Mouse (Mus musculus) cerebellum, adult 9-10 months (tissue): Measurements from ENCODE around the gene 9130213A22Rik.

Experiments
- DNase-seq: peaks from one replicate; pipeline ENCODE4 v3.0.0; 2022

Gene 9130213A22Rik

DNA sequence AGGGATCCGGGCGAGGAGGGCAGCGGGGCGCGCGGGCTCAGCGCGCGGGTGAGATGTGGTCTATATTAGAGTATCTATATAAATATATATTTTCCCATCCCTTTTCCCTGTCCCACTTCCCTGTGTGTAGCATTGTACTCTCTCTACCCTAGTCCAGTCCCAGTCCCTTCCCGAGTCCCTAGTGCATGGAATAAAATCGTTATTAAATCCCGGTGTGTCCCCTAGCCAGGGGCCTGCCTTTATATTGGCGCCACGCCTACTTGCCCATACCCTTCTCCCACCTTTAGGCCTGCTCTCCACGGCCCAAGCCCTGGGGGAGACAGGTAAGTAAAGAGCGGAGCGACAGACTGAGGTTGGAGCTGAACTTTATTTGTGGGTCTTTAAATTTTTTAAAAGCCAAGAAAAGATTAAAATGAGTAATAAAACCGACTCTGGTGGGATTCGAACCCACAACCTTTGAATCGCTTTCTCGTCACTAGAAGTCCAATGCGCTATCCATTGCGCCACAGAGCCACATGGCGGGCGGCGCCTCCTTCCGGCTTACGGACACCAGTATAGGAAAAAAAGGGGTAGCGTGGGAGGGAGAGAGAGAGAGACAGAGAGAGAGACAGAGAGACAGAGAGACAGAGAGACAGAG is 785 bp upstream of the 9130213A22Rik start:
- DNase-seq = peak; percentile 97

DNA sequence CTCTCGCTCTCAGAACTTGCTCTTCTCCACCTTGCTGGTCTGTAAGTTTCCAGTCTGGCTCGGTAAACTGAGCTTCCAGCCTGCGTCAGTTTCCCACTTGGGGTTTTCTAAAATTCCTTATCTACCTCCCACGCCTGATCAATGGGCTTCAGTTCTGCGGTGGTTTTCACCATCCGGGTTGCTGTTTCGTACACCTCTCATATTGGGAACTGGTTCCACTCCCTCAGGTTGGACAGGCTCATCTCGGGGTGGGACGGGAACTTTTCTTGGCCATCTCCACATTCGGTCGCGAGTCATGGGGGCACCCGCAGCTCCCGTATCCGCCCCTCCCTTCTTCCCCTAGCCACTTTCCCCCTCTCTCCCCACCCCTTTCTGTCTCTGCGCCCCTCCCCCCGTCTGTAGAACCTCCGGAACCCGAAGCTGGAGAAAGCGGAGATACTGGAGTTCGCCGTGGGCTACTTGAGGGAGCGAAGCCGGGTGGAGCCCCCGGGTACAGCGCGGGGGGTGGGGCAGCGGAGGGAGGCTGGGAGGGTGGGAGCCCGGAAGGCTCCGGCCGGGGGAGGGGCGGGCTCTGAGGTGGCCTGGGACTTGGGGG is 551 bp downstream of the 9130213A22Rik start:
- peak; percentile 62 for DNase-seq

DNA sequence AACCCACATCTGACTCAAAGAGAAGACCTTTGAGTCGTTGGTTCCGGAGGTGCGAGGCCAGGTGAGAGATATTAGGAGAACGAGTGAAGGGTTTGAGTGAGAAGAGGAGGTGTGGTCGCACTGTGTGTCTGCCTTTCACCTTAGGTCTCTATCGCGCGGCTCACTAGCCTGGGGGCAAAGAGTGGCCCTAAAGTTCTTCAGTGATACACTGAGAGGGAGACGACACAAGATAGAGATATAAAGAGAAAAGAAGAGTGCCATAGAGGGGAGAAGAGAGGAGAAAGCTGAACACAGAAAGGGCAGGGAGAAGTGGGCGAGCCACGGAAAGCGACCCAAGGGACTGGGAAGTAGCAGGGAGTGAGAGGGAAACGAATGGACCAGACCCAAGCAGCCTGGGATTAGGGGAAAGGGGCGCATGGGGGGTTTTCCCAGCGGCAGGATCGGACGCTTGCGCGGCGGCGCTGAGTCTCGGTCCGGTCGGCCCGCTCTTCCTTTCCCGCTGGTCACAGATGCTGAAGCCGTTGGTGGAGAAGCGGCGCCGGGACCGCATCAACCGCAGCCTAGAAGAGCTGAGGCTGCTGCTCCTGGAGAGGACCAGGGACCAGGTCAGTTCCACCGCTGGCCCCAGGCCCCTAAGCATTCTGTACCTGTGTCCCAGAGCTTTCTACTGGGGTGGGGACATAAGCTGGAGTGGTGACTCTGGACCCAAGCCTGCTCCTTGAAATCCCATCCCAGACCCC is 1.2 kb downstream of the 9130213A22Rik start:
- peak; percentile 39 for DNase-seq

DNA sequence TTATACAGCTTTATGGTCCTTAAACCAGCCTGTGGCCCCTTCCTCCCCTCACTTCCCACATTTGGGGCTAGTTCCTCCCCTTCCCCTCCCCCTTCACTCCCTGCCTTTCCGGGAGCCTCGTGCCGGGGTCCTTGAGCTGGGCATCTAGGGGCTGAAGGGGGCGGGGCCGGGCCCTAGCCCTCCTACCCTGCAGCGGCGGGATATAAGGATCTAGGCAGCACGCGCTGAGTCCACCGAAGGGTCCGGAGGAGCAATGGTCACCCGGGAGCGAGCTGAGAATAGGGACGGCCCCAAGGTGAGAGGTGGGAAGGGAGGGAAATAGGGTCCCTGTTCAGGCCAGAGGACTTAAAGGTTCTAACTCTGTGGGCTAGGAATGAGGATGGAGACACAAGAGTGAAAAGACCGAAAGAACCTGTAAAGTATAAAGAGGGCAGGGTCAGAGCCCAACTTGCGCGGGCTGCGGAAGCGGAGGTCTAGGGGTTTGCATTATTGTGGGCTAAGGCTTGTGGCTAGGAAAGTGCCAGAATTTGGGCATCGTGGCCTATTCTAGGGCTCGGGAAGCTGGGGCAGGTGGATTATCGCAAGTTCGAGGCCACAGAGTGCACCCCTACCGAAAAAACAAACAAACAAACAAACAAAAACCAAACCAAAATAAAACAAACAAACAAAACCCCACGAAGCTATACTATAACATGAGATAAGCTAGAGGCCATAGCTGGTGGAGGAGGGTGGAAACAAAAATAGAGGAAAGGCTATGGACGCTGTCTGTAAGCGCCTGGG is 2.0 kb downstream of the 9130213A22Rik start, which contains the start of gene Hes7:
Gene Hes7, plus strand, starts transcription at position 184 of the 780 bp plus-strand sequence.
- DNase-seq = peak; percentile 65

- peak; percentile 57 for DNase-seq
Measured at GRCm38 (mm10) chr11:69119446-69120155, 2.8 kb downstream of the 9130213A22Rik start.

DNA sequence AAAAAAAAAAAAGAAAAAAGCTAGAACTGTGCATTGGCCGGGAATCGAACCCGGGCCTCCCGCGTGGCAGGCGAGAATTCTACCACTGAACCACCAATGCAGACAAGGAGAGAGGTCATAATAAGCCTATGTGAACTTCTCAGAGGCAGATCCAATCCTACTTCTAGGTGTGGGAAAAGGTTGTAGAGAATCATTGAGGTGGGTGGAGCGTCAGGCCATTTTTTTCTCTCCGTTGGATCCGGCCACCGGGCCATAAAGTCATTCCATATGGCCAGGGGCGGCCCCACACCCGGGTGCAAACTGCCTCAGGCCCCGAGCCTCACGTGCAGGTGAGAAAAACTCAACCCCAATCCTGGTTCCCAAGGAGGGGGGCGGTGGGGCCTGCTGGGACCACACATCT is 3.6 kb downstream of the 9130213A22Rik start:
- peak; percentile 95 for DNase-seq

DNA sequence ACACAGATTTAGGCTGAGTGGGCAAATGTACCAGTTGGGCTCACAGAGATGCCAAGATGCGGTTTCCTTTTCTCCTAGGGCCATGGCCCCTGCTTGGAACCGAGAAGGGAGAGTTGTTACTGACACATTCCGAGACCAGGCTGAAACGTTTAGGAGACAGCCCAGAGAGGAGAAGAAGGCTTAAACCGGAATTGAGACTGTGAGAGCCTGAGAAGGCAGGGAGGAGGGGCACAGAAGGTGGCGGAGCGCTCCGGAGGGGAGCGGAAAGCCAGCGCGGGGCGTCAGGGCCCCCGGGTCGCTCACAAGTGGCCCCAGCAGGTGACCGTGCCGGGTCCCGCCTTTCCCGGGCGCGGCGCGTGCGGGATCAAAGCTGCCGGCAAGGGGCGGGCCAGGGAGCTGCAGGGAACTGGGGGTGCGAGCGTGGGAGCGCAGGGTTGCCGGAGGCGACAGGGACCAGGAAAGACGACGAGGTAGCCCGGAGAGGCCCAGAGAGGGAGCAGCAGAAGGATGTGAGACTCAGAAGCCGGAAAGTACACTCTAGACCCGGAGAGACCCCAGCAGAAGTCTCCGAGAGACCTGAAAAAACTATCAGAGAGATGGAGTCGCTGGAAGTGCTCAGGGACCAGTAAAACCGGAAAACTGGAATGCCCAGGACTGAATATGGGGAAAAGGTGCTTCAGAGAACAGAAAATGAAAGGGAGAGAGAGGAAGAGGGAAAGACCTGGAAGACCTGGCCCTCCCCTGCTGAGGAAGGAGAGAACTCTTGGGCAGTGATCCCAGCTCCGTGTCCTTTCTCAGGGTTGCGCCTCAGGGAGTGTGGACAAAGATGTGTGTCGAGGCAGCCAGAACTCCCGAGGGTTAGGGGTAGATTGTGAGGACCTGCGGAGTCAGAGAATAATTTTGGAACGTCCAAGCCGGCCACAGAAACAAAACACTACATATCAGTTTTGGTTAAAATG is 4.4 kb downstream of the 9130213A22Rik start:
- DNase-seq = peak; percentile 71

- DNase-seq = no peak
Measured at GRCm38 (mm10) chr11:69116843-69117242, 5.5 kb downstream of the 9130213A22Rik start.

GRCm38 (mm10) chr11:69114621-69115020 is 7.8 kb downstream of the 9130213A22Rik start:
- DNase-seq = no peak

DNA sequence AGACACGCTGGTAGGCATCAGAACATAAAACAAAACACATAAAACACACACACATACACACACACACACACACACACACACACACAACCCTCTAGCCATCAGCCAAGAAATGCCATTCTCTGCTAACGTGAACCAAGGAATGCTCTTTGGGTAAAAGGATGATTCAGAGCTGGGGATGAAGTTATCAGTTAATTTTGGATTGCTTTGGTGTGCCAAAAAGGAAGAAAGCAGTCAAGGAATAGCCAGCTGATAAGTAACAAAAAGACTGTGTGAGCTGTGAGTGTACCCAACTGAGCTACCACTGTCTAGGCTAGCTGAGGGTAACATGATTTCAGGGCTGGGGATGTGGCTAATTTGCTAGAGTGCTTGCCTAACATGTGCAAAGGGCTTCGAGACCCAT is 8.4 kb downstream of the 9130213A22Rik start:
- DNase-seq = no peak

DNA sequence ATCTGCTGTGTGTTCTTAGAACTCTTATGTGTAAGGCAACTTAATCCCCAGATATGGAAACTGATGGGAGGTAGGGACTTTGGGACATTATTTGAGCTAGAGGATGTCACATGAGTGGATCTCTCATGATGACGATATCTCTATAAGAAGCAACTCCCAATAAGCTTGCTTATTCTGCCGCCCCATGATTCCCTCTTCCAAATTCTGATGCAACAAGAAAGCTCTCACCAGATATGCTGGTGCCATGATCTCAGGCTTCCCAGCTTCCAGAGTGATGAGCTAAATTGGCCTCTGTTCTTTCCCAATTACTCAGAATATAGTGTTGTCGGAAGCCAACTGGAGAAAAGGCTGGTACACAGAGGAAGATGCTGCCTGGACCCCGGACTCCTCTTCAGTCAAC is 10.5 kb downstream of the 9130213A22Rik start:
- no peak for DNase-seq

DNA sequence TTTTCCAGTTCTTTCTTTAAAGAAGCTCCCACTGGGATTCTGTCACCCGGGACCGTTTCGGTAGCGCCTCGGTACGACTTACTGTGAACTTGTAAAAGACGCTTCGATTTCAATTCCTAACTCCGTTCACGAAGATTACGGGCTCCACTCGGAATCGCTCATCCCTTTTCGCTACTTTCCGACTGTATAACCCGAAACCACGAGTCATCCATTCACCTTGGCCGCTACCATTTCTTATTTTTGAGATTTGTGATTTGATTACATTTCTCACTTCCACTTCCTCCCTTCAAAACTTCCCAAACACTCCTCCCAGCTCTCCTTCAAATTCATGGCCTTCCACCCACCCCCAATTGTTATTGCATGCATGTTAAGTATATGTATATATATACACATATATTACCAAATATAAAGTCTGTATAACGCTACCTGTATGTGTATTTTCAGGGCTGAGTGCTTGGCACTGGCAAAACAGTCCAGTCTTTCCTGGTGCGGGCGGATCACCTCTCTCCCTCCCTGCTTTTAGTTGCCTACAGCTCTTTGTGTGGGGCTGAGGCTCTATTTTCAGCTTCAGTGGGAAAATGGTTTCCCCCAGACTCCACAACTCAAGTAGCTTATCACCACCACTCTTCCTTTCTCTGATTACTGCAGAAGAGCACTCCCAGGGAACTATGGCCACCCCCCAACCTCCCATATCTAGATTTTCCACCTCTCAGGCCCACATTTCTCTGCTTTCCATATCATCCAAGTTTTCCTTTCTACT is 11.2 kb downstream of the 9130213A22Rik start:
- DNase-seq = no peak

- peak; percentile 92 for DNase-seq
Measured at GRCm38 (mm10) chr11:69110319-69111046, 11.9 kb downstream of the 9130213A22Rik start.

- peak; percentile 55 for DNase-seq
Measured at GRCm38 (mm10) chr11:69109032-69109900, 13.1 kb downstream of the 9130213A22Rik start.

DNA sequence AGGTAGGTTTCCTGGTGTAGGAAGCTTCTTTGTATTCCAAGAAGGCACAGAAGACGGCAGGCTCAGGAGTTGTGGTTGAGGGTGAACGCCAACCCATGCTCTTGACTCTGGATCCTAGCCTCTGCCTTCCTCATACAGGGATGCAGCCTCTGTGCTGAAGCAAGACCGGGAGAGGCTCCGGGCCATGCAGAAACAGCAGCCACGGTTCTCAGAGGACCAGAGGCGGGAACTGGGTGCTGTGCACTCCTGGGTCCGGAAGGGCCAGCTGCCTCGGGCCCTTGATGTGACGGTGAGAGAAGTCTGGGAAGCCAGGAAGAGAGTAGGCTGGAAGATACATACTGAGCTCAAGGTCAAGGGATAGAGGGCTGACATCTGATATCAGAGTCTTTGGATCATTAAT is 14.2 kb downstream of the 9130213A22Rik start:
- no peak for DNase-seq

DNA sequence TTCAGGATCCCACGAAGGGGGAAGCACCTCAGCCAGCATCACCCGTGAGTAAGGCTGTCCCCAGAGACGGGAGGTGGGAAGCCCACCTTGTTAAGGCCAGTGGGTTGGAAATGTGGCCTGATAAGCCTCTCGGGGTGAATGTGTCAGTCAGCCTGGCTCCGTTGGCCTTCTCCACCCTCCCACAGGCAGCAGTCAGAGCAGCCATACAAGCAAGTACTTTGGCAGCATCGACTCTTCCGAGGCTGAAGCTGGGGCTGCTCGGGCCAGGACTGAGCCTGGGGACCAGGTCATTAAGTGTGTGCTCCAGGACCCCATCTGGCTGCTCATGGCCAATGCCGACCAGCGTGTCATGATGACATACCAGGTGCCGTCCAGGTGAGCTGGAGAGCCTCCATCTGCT is 14.7 kb downstream of the 9130213A22Rik start:
- no peak for DNase-seq

DNA sequence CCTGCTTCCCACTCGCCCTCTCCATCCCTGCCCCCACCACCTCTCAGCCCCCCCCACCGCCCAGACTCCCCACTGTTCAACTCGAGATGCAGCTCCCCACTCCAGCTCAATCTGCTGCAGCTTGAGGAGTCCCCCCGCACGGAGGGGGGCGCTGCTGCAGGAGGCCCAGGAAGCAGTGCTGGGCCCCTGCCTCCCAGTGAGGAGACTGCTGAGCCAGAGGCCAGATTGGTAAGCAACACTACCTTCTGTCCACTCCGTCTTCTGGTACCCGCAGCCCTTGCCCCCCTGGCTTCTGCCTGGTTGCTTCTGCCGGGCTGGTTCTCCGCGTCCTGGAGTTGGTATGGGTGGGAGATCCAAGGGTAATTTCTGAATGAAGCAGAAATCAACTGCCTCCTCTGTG is 15.5 kb downstream of the 9130213A22Rik start:
- DNase-seq = no peak

DNA sequence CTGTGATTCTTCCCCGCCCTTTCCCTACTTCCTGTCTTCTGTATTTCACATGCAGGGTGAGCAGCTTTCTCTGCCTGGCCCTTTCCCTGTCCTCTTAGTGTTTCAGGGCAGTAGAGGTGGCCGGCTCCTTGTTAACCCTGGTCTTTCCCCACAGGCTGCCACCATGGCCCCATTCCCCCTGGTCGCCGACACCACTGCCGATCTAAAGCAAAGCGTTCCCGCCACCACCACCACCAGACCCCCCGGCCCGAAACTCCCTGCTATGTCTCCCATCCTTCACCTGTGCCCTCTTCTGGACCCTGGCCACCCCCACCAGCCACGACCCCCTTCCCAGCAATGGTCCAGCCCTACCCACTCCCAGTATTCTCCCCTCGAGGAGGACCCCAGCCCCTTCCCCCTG is 16.1 kb downstream of the 9130213A22Rik start:
- DNase-seq = no peak

DNA sequence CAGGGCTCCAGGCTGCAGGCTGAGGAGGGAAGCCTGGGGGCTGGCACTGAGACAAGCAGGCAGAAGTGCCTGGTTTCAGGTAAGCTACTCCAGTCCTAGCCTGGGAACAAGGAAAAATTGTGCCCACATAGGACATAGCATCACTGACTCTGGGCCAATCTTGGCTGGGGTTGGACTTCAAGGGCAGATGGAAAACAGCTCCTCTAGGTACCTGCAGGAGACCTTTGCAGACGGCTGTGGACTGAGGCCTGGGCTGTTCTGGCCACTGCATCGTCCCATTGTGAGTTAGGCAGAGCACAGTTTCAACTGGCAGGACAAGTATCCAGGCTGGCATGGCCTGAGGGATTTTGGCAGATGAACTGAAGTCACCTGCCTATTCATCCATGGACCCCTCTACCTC is 16.6 kb downstream of the 9130213A22Rik start:
- DNase-seq = peak; percentile 54
